Mouse (Mus musculus) 3134 (cell line): ENCODE measurements around the gene Ptgr2.
A peak's percentile ranks its signal among the peaks of the same experiment; 100 is the strongest.
"Not testable (repeated sequence)": the region's sequence is repeated elsewhere in the genome, so short reads cannot be mapped to it uniquely, and the experiment has no call there.

Experiments used
- DNase-seq: peaks from one replicate; pipeline ENCODE4 v3.0.0-alpha.2; 2011; ENCODE audit warnings: low spot score; ENCODE audit not compliant: insufficient read length; ENCODE audit errors: extremely low read depth

Gene Ptgr2

GRCm38 (mm10) chr12:84304101-84304500 is 19.1 kb downstream of the Ptgr2 start:
- no peak for DNase-seq

DNA sequence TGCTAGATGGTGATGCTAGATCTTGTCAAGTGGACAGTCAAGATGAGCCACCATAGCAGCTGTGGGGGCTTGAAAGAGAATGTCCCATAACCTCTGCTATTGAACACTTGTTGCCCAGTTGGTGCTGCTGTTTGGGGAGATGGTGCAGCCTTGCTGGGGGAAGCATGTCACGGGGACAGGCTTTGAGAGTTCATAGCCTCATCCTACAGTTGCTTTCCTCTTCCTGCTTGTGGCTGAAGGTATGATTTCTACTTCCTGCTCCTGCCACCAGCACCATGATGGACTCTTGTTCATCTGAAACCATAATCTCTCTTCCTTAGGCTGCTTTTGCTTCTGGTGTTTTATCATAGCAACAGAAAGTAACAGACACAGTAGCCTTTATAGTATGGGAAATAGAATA is 19.5 kb downstream of the Ptgr2 start:
- DNase-seq = no peak

DNA sequence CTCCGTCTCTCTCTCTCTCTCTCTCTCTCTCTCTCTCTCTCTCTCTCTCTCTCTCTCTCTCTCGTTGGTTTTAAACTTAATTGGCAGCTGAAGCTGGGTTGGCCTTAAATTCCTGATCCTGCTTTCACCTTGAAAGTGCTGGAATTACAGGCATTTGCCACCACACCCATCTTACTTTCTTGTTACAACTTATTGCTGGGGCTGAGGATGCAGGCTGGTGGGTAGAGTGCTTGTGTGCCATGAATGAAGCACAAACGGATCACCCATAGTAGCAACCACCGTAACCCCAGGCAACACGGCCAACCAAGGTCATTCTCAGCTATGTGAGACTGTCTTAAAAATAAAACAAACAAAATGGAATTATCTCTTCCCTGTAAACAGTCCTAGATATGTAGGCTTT is 26.3 kb downstream of the Ptgr2 start:
- DNase-seq = no peak

GRCm38 (mm10) chr12:84316006-84316405 is 31.0 kb downstream of the Ptgr2 start:
- no peak for DNase-seq

DNA sequence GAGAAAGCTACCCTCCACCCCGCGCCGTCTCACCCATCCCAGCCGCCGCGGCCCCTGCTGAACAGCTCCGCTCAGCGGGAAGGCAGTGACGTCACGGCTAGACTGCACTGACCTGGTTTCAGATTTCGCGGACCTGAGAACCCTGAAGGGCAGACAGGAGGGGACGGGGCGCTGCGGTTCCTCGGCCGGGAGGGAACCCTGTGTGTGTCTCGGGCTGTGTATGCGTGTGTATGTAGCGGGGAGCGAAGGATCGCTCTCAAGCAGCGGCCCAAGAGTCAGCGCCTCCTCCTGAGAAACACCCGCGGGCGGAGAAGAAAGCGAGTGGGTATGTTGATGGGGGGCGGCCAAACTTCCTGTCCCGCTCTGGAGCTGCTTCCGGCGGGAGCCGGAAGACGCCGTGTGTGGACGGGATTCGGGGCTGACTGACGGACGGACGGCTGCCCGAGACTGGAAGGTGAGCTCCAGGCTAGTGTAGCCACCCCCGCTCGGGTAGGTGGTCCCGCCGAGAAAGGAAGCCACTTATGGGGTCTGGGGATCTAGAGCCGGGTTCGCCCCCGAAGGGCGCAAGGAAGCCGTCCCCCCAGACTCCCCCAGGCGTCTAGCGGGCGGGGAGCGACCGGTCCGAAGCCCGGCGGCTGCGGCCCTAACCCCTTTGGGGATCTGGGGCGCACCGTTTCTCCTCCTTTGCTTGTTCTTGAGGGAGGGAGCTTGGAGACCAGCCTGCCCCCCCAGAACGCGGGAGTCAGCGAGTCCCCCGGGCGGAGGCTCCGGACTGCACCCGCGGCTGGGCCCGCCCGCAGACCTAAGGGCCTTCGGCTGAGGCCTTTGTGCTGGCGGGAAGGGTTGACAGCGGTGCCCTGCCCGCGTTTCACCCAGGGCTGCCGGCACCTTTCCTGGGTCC is 31.9 kb downstream of the Ptgr2 start, which contains the start of gene Zfp410:
Zfp410 (plus strand) TSS at position 132 of the 901 bp plus-strand sequence.
- peak; percentile 92 for DNase-seq

DNA sequence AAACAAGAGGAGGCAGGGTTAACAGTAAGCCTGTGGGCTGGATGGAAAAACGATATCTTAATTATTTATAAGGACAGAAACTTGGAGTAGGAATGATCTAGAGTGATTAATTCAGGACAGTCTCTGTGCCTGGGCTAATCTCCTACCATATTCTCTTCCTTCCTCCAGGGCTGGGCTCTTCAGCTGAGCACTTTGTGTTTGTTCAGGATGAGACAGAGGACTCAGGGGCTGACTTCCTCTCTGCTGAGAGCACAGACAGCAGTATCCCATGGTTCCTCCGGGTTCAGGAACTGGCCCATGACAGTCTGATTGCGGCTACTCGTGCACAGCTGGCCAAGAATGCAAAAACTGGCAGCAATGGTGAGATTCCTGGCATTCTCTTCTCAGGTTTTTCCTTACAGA is 42.1 kb downstream of the Ptgr2 start:
- no peak for DNase-seq

DNA sequence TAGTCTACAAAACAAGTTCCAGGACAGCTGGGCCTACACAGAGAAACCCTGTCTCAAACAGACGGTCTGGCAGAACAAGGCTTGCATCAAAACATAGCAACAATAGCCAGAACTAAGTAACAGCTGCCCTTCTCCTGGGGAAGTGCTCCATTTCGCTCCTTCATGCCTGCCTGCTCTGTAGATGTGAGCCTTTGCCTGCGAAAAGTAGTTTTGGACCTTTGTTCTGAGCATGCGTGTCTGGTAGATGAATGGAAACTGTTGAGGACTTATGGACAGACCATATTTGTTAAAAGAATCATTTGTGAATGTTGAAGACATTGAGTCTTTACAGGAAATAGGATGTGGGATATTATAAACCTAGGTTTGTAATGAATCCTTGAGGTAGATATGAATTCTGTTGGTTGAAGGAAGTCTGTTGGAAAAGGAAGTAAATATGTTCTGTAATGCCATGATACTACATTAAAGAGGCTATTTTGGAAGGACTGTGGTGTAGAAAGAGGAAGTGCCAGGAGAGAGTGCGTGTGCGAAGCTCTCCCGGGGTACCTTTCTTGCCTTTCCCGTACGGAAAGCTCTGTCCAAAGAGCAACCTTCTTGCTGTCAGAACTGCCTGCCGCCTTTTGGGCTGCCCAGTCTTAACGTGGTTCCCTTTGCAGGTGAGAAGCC is 52.1 kb downstream of the Ptgr2 start:
- DNase-seq = no peak

- DNase-seq = no peak
These were observed 62.2 kb downstream of the Ptgr2 start for GRCm38 (mm10) chr12:84347192-84347591.

- not testable (repeated sequence) for DNase-seq
These were observed 73.7 kb downstream of the Ptgr2 start for GRCm38 (mm10) chr12:84358699-84359098.

DNA sequence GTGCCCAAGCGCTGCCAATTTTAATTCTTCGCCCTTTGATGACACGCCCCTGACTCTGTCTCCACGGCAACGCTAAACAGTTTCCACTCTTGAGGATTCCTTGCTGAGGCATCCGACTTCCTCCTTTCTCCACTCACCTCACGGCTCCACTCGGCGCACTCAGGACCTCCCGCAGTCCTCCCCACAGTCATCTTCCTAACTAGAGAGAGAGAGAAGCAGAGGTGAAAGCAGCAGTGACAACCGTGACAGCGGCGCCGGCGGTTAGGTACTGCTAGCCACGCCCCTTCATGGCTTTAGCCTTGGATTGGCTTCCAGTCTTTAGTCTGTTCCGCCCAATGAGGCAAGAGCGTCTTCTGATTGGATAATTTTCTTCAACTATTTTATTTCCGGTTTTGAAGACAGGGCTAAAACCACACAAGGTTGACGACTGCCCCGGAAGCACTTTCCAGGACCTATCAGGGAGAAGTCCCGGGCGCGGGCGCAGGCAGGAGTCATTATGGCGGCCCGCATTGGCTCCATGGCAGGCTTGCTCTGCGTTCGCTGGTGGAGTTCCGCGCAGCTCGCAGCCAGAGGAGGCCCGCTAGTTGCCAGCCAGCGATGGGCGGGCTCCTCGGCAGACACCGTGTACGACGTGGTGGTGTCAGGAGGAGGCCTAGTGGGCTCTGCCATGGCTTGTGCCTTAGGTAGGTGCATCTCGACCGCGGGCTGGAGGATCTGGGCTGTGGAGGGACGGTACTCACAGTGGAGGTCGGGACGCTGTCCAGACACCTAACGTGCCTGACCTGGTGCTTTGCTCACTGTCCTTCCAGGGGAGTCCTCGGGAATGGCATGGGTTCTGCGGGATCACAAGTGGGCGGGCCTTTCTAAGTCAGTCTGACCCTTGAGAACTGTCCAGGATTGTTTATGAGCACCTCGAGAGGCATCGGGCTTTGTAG is 76.8 kb downstream of the Ptgr2 start, which contains the start of the genes Coq6 and Fam161b:
Coq6 (plus strand) TSS at position 103 of the 935 bp plus-strand sequence.
Fam161b (minus strand) TSS at position 279 of the 935 bp plus-strand sequence.
- peak; percentile 88 for DNase-seq

DNA sequence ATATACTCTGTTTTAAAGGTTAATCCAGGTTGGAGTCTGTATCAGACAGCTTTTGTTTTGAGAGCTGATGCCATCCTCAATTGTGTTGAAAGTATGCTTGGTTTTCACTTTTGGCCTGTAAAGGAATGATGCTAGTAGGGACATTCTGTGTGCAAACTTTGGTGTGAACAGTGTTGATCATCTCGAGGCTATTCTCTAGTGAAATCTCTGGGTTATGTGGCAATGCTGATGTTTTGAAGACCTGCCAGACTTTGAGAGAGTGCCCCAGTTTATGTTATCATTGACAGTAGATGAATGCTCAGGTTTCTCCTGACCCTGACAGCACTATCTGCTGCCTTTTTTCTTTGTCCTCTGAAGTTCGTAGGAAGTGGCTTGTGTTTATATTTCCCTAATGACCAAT is 77.8 kb downstream of the Ptgr2 start:
- no peak for DNase-seq

DNA sequence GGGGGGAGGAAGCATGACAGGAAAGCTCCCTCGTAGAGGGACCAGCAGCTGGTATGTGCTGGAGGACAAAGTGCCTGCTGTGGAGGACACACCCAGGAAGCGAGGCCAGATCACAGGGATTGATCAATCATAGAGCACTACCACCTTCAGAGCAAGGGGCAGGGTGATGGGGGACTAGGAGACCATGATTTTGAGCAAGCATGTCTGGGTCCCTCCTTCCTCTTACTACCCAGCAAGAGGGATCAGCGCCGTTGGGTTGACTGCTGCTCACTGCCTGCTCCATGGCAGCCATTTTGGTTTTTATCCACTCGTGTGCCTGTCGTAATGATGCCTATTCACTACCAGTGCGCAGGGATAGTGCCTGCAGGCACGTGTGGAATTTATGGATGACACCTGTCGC is 79.3 kb downstream of the Ptgr2 start:
- DNase-seq = no peak

- DNase-seq = no peak
These were observed 80.1 kb downstream of the Ptgr2 start for GRCm38 (mm10) chr12:84365137-84365536.
